Mouse (Mus musculus) embryonic fibroblast, embryonic 13.5 days (primary cell): ENCODE measurements around the gene Gm21985. TPM values are rescaled to one million over a fixed set of nuclear protein-coding genes. Genes with fewer than 3 reads are reported as not detected.
A peak's percentile ranks its signal among the peaks of the same experiment; 100 is the strongest.
"Not testable (repeated sequence)": the region's sequence is repeated elsewhere in the genome, so short reads cannot be mapped to it uniquely, and the experiment has no call there.

ENCODE experiments used
- H3K27ac ChIP-seq: 2 replicates; pipeline ENCODE4 v1.5.1; 2012; ENCODE audit warnings: low read length, control low read depth, inconsistent platforms; ENCODE audit not compliant: insufficient read depth
- H3K4me1 ChIP-seq: 2 replicates; pipeline ENCODE4 v1.6.1; 2011; ENCODE audit warnings: low read length; ENCODE audit not compliant: control insufficient read depth, insufficient read depth
- H3K4me3 ChIP-seq: 2 replicates; pipeline ENCODE4 v1.5.1; 2011; ENCODE audit warnings: mild to moderate bottlenecking, control low read depth, low read length; ENCODE audit not compliant: insufficient read depth
- CTCF ChIP-seq: IDR thresholded peaks from 2 replicates; pipeline ENCODE4 v1.5.1; 2011; ENCODE audit warnings: mild to moderate bottlenecking, control low read depth, low read length, moderate library complexity, borderline replicate concordance; ENCODE audit not compliant: insufficient read depth
- POLR2A ChIP-seq: IDR thresholded peaks from 2 replicates; pipeline ENCODE4 v1.6.1; 2011; ENCODE audit warnings: low read depth, mild to moderate bottlenecking, control low read depth, low read length, moderate library complexity
- polyA plus RNA-seq: library from polyadenylated mRNA; stranded (reverse); fragments of >200 nt; gene quantifications from 2 replicates; pipeline ENCODE4 v1.2.4, GENCODE M21; 2011; ENCODE audit warnings: low read depth; ENCODE audit not compliant: missing spikeins, insufficient read length

Gene Gm21985
- polyA plus RNA-seq, 1 experiment, result not detected

DNA sequence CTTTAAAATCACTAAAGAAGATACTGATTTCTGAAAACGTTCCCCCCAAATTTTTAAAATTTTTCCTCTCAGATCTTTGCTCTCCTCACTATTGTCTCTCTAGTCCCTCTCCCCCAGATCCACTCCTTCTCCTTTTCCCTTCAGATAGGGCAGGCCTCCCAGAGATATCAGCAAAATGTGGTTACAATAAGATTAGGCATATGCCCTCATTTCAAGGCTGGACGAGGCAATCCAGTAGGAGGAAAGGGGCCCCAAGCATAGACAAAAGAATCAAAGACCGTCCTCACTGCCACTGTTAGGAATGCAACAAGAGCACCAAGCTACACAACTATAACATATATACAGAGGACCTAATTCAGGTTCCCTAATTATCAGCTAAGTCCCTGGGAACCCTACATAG lies 159.2 kb downstream of the Gm21985 start:
- TF ChIP-seq CTCF (no peak), POLR2A (no peak)
- H3K4me3 ChIP-seq, result no peak overlapping the region
- H3K27ac ChIP-seq, result no peak overlapping the region
- no peaks in the 10 kb centered on the region for H3K4me1 ChIP-seq

DNA sequence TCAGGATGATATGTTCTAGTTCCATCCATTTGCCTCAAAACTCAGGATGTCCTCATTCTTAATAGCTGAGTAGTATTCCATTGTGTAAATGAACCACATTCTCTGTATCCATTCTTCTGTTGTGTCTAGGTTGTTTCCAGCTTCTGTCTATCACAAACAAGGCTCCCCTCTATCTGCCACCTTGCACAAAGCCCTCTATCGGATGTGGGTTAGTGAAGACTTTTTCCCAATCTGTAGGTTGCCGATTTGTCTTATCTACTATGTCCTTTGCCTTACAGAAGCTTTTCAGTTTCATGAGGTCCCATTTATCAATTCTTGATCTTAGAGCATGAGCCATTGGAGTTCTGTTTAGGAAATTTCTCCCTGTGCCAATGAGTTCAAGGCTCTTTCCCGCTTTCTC lies 162.4 kb downstream of the Gm21985 start:
- H3K27ac ChIP-seq, H3K4me3 ChIP-seq, H3K4me1 ChIP-seq: not testable (repeated sequence)

DNA sequence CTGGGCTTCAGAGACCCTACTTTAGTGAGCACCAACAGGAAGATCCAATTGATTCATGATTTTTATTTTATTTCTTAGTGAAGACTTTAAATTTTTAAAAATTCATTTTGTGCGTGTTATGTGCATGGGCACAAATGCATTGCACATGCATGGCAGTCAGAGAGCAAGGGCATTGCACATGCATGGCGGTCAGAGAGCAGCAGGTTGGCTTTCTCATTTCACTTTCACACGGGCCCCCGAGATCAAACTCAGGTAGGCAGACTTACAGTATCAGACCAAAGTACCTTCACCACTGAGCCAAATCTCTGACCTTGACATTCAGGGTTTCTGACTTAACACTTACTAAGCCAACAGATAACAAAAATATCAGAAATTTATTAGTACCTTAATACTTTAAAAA lies 163.6 kb downstream of the Gm21985 start:
- TF ChIP-seq CTCF, result no peak
- TF ChIP-seq POLR2A, result no peak
- Histone ChIP-seq H3K4me1 (no peaks in the 10 kb centered on the region), H3K4me3 (no peak overlapping the region), H3K27ac (no peak overlapping the region)

DNA sequence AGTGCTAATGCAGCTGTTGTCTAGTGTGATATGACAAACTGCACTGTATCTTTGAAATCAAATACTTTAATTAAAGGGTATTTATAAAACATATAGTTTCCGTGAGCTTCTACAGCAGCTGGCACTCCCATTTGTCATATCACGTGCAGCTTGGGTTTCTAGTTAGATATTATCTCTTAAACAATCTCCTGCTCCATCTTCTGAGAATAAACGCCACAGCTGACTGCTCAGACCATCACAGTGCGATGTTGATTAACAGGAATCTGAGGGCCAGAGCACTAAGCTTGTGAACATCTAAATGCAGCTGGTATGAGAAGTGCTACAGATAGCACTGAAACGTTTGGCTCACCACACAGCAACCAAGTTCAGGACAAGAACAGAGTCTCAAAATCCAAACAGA lies 164.3 kb downstream of the Gm21985 start:
- no peak overlapping the region for H3K4me3 ChIP-seq
- TF ChIP-seq POLR2A, result no peak
- TF ChIP-seq CTCF, result no peak

DNA sequence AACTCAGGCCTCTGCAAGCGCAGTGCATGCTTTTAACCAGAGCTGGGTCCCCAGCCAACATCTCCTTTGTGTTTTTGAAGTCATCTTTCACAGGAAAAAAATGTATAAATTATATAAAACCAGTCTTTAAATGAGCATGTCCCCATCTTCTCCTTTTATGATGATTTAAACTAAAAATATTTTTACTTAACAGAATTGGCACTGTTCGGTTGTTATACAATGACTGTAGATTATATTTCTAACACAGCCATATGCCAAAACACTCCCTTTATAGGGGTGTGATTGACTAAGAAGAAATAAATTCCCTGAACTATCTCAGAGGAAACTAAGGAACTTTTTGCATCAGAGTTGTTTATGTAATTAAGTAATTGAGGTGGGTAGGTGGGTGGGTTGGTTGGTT lies 166.4 kb downstream of the Gm21985 start:
- TF ChIP-seq POLR2A, result no peak
- TF ChIP-seq CTCF, result no peak
- Histone ChIP-seq H3K27ac (no peak overlapping the region), H3K4me3 (no peak overlapping the region), H3K4me1 (no peaks in the 10 kb centered on the region)

More for the DNA sequence above, 164.3 kb downstream of the Gm21985 start:
- Histone ChIP-seq H3K27ac (no peak overlapping the region), H3K4me1 (no peaks in the 10 kb centered on the region)

DNA sequence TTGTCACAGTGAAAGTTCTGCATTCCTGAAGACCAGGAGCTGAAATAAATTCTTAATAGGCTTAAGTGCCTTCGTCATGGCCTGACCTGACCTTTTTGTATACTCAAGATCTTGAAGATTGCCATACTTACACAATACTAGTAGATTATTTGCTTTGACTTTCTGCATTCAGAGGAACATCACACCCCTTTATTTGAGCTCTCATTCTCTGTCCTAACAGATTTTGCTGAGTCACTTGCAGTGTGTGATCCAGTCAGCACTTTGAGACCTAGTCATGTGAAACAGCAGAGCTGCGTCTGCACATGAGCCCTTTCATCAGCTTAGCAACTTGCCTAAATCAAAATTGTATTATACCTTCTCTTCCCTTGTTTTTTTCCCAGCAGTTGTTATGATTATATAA lies 167.2 kb downstream of the Gm21985 start:
- Histone ChIP-seq H3K27ac (peak overlapping the region; percentile 68; the same call in 1 of the 2 replicates), H3K4me3 (no peak overlapping the region), H3K4me1 (no peaks in the 10 kb centered on the region)
- no peak for TF ChIP-seq POLR2A
- TF ChIP-seq CTCF, result no peak

DNA sequence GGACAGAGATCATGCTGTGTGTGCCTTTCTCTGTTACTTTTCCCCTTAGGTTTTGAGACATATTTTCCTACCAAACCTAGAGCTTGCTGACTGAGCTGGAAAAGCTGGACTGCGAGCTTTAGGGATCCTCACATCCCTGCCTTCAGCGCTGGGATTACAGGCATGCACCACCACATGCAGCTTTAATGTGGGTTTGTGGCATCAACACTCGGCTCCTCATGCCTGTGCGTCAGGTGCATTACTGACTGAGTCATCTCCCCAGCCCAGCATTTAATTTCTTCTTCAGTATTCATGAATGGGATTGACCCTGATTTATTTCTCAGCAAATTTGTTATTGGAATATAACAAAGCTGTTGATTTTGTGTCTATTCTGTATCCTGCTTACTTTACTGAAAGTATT lies 170.2 kb downstream of the Gm21985 start:
- no peaks in the 10 kb centered on the region for H3K4me1 ChIP-seq
- H3K4me3 ChIP-seq, result no peak overlapping the region
- H3K27ac ChIP-seq, result no peak overlapping the region
- TF ChIP-seq CTCF (no peak), POLR2A (no peak)

DNA sequence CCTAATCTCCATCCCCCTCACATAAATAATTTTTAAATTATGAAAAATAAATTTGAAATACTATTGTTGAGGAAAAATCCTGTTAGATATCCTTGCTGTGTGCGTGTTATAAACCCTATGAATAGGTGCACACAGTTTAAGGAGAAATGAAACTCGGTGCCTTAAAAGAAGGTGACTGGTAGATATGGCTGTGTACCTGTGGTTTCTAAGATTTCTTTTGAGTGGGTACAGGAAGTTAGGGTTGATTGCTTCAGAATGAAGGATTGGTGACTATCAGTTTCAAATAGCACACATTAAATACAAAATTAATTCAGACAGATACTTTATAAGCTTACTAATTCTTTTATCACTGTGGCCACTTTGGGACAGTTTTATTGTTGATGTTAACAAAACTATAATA lies 171.5 kb downstream of the Gm21985 start:
- no peak for TF ChIP-seq CTCF
- no peak for TF ChIP-seq POLR2A
- H3K4me1 ChIP-seq, result no peaks in the 10 kb centered on the region
- H3K4me3 ChIP-seq, result no peak overlapping the region
- H3K27ac ChIP-seq, result no peak overlapping the region

DNA sequence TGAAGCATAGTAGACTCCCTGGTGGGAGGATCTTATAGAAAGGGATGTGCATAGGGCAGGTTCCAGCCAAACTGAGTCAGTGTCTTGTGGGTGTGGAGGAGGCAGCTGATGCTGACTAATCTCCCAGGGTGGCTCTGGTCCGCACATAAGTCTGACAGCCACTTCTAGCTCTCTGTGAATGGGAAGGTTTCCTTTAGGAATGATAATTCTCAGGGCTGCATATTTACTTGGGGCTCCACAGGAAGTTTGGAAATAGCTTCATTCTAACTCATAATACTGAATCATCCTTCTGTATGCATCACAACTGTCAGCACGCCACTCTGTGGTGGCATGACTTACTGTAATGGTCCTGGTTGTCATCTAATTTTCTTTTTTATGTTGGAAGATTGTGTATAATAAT lies 177.4 kb downstream of the Gm21985 start:
- Histone ChIP-seq H3K27ac (no peak overlapping the region), H3K4me1 (peaks cover 9% of the 10 kb centered on the region; the same call in 1 of the 2 replicates), H3K4me3 (no peak overlapping the region)
- TF ChIP-seq POLR2A (no peak), CTCF (no peak)

DNA sequence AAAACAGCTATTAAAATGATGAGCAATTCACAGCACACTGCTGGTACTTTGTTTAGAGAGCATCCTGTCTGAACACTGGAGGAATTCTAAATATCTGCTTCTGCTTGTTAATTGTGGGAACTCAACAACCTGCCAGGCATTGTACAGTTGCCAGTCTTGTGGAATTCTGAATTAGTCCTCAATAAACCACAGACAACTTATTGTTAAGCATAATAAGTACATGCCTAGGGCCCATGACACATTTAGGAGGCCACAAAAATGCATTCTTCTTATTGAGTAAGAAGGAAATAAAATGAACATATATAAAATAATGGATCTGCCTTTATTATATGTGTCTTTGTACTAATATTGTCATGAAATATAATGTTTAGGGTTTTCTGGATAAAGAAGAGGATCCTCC lies 179.4 kb downstream of the Gm21985 start:
- no peak overlapping the region for H3K27ac ChIP-seq
- no peak for TF ChIP-seq POLR2A
- no peak for TF ChIP-seq CTCF
- H3K4me3 ChIP-seq, result no peak overlapping the region
- peaks cover 9% of the 10 kb centered on the region; the same call in 1 of the 2 replicates for H3K4me1 ChIP-seq

DNA sequence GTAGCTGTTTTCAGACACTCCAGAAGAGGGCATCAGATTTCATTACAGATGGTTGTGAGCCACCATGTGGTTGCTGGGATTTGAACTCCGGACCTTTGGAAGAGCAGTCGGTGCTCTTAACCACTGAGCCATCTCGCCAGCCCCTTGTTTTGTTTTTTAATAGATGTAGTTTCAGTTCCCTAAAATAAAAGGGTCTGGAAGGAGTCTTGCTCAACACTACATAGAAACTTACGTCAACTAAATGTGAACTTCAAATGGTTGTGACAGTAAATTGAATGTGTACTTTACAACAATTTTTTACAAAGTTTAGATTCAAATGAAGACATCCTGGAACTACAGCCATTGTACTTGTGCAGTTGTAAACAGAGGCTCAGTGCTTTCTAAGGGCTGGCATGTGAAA lies 181.9 kb downstream of the Gm21985 start:
- not testable (repeated sequence) for H3K27ac ChIP-seq, H3K4me3 ChIP-seq, H3K4me1 ChIP-seq
